Mouse (Mus musculus) cerebellum, postnatal 14 days (tissue): ENCODE results near the gene Efcab10.
A peak's percentile ranks its signal among the peaks of the same experiment; 100 is the strongest.

Source experiments
- DNase-seq, 2 experiments: peaks; one replicate each; pipeline ENCODE4 v3.0.0; 2021; ENCODE audit warnings: mixed read lengths in 2 of 2

Efcab10 gene

GRCm38 (mm10) chr12:33394804-33395623 is at the start of gene Efcab10:
TSS of gene Efcab10 (plus strand) at chr12:33394854.
- DNase-seq = peak; percentile 54 to 64

- no peak for DNase-seq
These were observed 49.5 kb upstream of the Efcab10 start for GRCm38 (mm10) chr12:33344970-33345772.

GRCm38 (mm10) chr12:33345773-33346435 is 48.8 kb upstream of the Efcab10 start:
- DNase-seq = no peak

GRCm38 (mm10) chr12:33352671-33353070 is 42.0 kb upstream of the Efcab10 start:
- DNase-seq = no peak

- no peak for DNase-seq
These were observed 36.3 kb upstream of the Efcab10 start for GRCm38 (mm10) chr12:33358345-33358744.

- no peak for DNase-seq
These were observed 35.4 kb upstream of the Efcab10 start for GRCm38 (mm10) chr12:33359209-33359608.

- peak in 1 of 2 experiments; percentile 63 for DNase-seq
These were observed 34.7 kb upstream of the Efcab10 start for GRCm38 (mm10) chr12:33359878-33360482.

- peak; percentile 97 to 99 for DNase-seq
These were observed 33.9 kb upstream of the Efcab10 start for GRCm38 (mm10) chr12:33360729-33361128.

- DNase-seq = no peak
These were observed 30.1 kb upstream of the Efcab10 start for GRCm38 (mm10) chr12:33364511-33364910.

GRCm38 (mm10) chr12:33365133-33365532 is 29.5 kb upstream of the Efcab10 start:
- no peak for DNase-seq

GRCm38 (mm10) chr12:33369555-33369954 is 25.1 kb upstream of the Efcab10 start:
- no peak for DNase-seq

- peak; percentile 82 to 88 for DNase-seq
These were observed 14.8 kb upstream of the Efcab10 start for GRCm38 (mm10) chr12:33379624-33380445.

GRCm38 (mm10) chr12:33388842-33389241 is 5.8 kb upstream of the Efcab10 start:
- DNase-seq = peak; percentile 79 to 81

- DNase-seq = no peak
These were observed 3.7 kb upstream of the Efcab10 start for GRCm38 (mm10) chr12:33390844-33391560.

GRCm38 (mm10) chr12:33403265-33403693 is 8.6 kb downstream of the Efcab10 start:
- no peak for DNase-seq

- DNase-seq = no peak
These were observed 10.3 kb downstream of the Efcab10 start for GRCm38 (mm10) chr12:33404996-33405395.

GRCm38 (mm10) chr12:33405398-33406026 is 10.9 kb downstream of the Efcab10 start:
- DNase-seq = no peak

GRCm38 (mm10) chr12:33411580-33412151 is 17.0 kb downstream of the Efcab10 start:
- peak in 1 of 2 experiments; percentile 22 for DNase-seq

- DNase-seq = peak; percentile 77 to 82
These were observed 29.7 kb downstream of the Efcab10 start for GRCm38 (mm10) chr12:33424329-33424728.

GRCm38 (mm10) chr12:33427293-33427692 is 32.6 kb downstream of the Efcab10 start:
- no peak for DNase-seq
